Mouse (Mus musculus) heart, embryonic 15.5 days (tissue): ENCODE measurements around the gene Mobp. TPM values are rescaled to one million over a fixed set of nuclear protein-coding genes. Genes with fewer than 3 reads are reported as not detected.

ENCODE experiments used
- ATAC-seq: fragments of 200-750 bp; cut with Nextera tagmentation; replicated peaks from 2 replicates; pipeline ENCODE4 v1.8.0; 2017; ENCODE audit warnings: low read depth, moderate TSS enrichment; ENCODE audit not compliant: insufficient number of reproducible peaks, insufficient read depth, low FRiP score
- H3K27ac ChIP-seq: fragments of 300-500 bp; sonication (generic); 2 replicates; pipeline ENCODE4 v1.5.1; 2015; ENCODE audit warnings: mild to moderate bottlenecking, inconsistent platforms
- H3K27me3 ChIP-seq: fragments of 300-500 bp; sonication (generic); 2 replicates; pipeline ENCODE4 v1.6.1; 2015; ENCODE audit warnings: inconsistent platforms
- H3K36me3 ChIP-seq: fragments of 300-500 bp; sonication (generic); 2 replicates; pipeline ENCODE4 v1.6.1; 2015; ENCODE audit warnings: mild to moderate bottlenecking, inconsistent platforms
- H3K4me1 ChIP-seq: fragments of 300-500 bp; sonication (generic); replicated peaks from 2 replicates; pipeline ENCODE4 v1.6.1; 2015; ENCODE audit warnings: inconsistent platforms
- H3K4me2 ChIP-seq: fragments of 300-500 bp; sonication (generic); 2 replicates; pipeline ENCODE4 v1.6.1; 2015; ENCODE audit warnings: inconsistent platforms, mild to moderate bottlenecking, moderate library complexity
- H3K4me3 ChIP-seq: fragments of 300-500 bp; sonication (generic); 2 replicates; pipeline ENCODE4 v1.5.1; 2015; ENCODE audit warnings: mild to moderate bottlenecking, inconsistent platforms
- H3K9ac ChIP-seq: fragments of 300-500 bp; sonication (generic); 2 replicates; pipeline ENCODE4 v1.6.1; 2015; ENCODE audit warnings: mild to moderate bottlenecking, inconsistent platforms
- H3K9me3 ChIP-seq: fragments of 300-500 bp; sonication (generic); replicated peaks from 2 replicates; pipeline ENCODE4 v1.6.1; 2016; ENCODE audit warnings: inconsistent platforms
- WGBS: fragments of 180-500 bp; shearing (Covaris S2); methylation state at CpG from one replicate; pipeline ENCODE4 v1.1.7; 2015; ENCODE audit warnings: mixed read lengths; 5-methylcytosine and 5-hydroxymethylcytosine counted together
- polyA plus RNA-seq: library from polyadenylated mRNA; unstranded; fragments of >200 nt; fragmentation: Nextera tagmentation; extraction: Ambion mirVana; gene quantifications from 2 replicates; pipeline ENCODE4 v1.2.1, GENCODE M21; 2015

The Mobp gene
- polyA plus RNA-seq, 1 experiment from 2014 or later, result 0.05 TPM

DNA sequence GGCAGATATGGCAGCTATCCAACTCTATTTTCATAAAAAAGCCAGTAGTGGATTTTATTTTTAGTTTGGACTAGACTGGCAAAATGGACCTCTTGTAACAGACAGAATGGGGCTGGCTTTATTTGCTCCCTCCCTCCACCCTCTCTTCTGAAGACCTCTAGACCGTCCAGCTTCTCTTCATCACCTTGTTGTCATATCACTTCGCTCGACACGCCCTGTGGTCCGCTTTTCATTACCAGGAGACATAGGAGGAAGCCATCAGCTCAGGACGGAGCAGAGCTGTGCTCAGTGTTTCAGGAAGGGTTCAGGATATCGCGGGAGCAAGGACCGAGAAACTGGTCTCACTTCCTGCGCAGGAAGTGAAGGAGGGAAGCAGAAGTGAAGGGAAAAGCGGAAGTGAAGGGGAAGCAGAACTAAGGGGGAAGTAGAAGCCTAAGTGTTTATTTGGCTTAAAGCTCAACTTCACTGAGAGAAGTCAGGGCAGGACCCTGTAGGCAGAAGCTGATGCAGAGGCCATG is 65.5 kb downstream of the Mobp start:
- peak overlapping the region; percentile 32 for H3K27ac ChIP-seq
- H3K4me3 ChIP-seq, result no peak overlapping the region
- H3K9me3 ChIP-seq, result no peaks in the 10 kb centered on the region
- H3K9ac ChIP-seq, result no peak overlapping the region
- peaks cover 21% of the 10 kb centered on the region for H3K4me1 ChIP-seq
- H3K27me3 ChIP-seq, result no peaks in the 10 kb centered on the region
- no peaks in the 10 kb centered on the region for H3K36me3 ChIP-seq
- 56% methylated on average over 11 of the region's 11 CpGs for WGBS
- 0 out of 2 replicates have a peak overlapping the region, but pooled peaks have one; percentile 7 for H3K4me2 ChIP-seq
- ATAC-seq, result no peak

GRCm38 (mm10) chr9:120219411-120219810 is 69.9 kb downstream of the Mobp start:
- Histone ChIP-seq H3K9ac (no peak overlapping the region), H3K4me2 (no peak overlapping the region; the same call in 1 of the 2 replicates), H3K4me3 (no peak overlapping the region), H3K27me3 (no peaks in the 10 kb centered on the region), H3K27ac (peak overlapping the region; percentile 38; the same call in 1 of the 2 replicates), H3K4me1 (peaks cover 30% of the 10 kb centered on the region), H3K36me3 (no peaks in the 10 kb centered on the region), H3K9me3 (no peaks in the 10 kb centered on the region)
- WGBS, result 37% methylated on average over 3 of the region's 3 CpGs
- ATAC-seq, result no peak

Other genes starting within 250 kb of the Mobp start
- gene Gorasp1, start 212.1 kb upstream of the Mobp start, polyA plus RNA-seq, result 16.6 and 24.3 TPM in 2 replicates
- gene Ttc21a, start 212.1 kb upstream of the Mobp start, polyA plus RNA-seq, result 0.08 and 0.29 TPM in 2 replicates
- 6.9 and 8.2 TPM in 2 replicates for gene Csrnp1, start 165.0 kb upstream of the Mobp start, polyA plus RNA-seq
- 45.2 and 51.0 TPM in 2 replicates for gene Xirp1, start 126.1 kb upstream of the Mobp start, polyA plus RNA-seq
- 7.5 and 10.0 TPM in 2 replicates for gene Cx3cr1, start 79.8 kb upstream of the Mobp start, polyA plus RNA-seq
- 0.62 and 1.6 TPM in 2 replicates for gene Ccr8, start 57.6 kb upstream of the Mobp start, polyA plus RNA-seq
- gene Slc25a38, start 39.3 kb upstream of the Mobp start, polyA plus RNA-seq, result 18.8 and 22.0 TPM in 2 replicates
- 679 and 834 TPM in 2 replicates for gene Rpsa, start 22.0 kb upstream of the Mobp start, polyA plus RNA-seq
- gene Myrip, start 151.8 kb downstream of the Mobp start, polyA plus RNA-seq, result 0.26 and 0.94 TPM in 2 replicates